10 mouse cellular contexts compared by ENCODE assay signal in the genomic region with DNA sequence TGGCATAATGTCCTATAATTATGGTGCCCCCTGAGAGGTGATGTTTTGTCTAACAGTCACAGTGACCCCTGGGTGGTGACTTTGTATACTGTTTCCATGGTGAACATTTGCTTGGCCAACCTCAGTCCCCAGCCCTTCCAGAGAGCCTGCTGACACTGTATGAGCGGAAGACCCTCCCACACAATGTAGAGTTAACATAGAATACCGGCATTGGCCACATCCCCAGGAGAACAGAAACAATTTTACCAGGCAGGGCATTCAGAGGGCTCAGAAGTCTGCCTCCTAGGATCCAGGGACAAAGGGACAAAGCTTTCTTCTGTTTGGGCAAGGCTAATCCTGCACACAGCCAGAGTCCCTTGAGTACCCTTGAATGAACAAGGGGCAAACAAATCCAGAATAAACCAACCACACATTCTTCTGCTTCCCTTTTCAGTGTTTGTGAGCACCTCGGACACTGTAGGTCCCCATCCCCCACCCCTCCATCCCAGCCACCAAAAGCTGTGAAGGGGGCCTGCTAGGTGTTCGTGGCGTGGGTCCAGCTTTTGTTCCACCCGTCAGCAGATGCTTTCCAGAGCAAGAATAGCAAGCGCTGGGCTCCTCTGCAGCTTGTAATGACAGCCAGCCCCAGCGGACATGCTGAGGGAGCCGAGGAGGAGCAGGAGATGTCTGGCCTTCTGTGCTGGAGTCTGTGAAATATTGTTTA.
A peak's percentile ranks its signal among the peaks of the same experiment; 100 is the strongest.
DNase-seq lines count a peak whose midpoint lies in the region; ATAC-seq lines count a peak whose summit lies in the region.
"Had no signal": no experiment of that assay in that cellular context is flagged by ENCODE, and none has a peak within 500 bp of the region (broad histone marks: within the 10 kb centered on the region; RNA-seq: fewer than 3 reads in every experiment).

No protein-coding gene starts in this region.

- H3K4me2 ChIP-seq in liver, embryonic 12.5 days, result no peak overlapping the region
- no peak overlapping the region for H3K4me2 ChIP-seq in hindbrain, embryonic 11.5 days (replicated peaks; ENCODE audit: low read depth, low read length)

- 48% methylated on average over 9 of the region's 9 CpGs for WGBS in liver, embryonic 12.5 days (ENCODE audit: insufficient replicate concordance)
- WGBS in hindbrain, embryonic 11.5 days, result 25% methylated on average over 9 of the region's 9 CpGs

- no peaks in the 10 kb centered on the region for H3K27me3 ChIP-seq in liver, embryonic 12.5 days (replicated peaks)
- no peaks in the 10 kb centered on the region for H3K27me3 ChIP-seq in hindbrain, embryonic 11.5 days (ENCODE audit: control insufficient read depth, insufficient read depth, low read length)

- ATAC-seq in liver, embryonic 12.5 days, result no peak
- ATAC-seq in hindbrain, embryonic 11.5 days (ENCODE audit: low FRiP score), result peak; percentile 30; the same call in 1 of the 2 replicates
- no peak for ATAC-seq in erythroid progenitor cell, adult 5-6 weeks (replicated peaks; ENCODE audit: low FRiP score, poor library complexity, severe bottlenecking)
- ATAC-seq: liver, postnatal 0 days had no signal

- H3K9ac ChIP-seq in liver, embryonic 12.5 days, result no peak overlapping the region
- H3K9ac ChIP-seq in hindbrain, embryonic 11.5 days (ENCODE audit: low read depth, low read length), result no peak overlapping the region
- H3K9ac ChIP-seq: liver, postnatal 0 days had no signal

- H3K9me3 ChIP-seq in liver, embryonic 12.5 days (replicated peaks), result peaks cover 7% of the 10 kb centered on the region; the same call in 1 of the 2 replicates
- H3K9me3 ChIP-seq in hindbrain, embryonic 11.5 days (ENCODE audit: control insufficient read depth, low read length), result no peaks in the 10 kb centered on the region

- peak; percentile 7 for DNase-seq in liver
- peak; percentile 26 for DNase-seq in hindbrain, embryonic 11.5 days (ENCODE audit: low spot score)
- peak; percentile 0 for DNase-seq in lung, postnatal 14 days
- DNase-seq in yolk sac, embryonic 10.5 days (ENCODE audit: low spot score), result peak; percentile 9
- DNase-seq in kidney, adult 9 months, result no peak
- DNase-seq in cerebellum, adult 11-12 months, result no peak
- DNase-seq: liver, postnatal 0 days had no signal

- no peaks in the 10 kb centered on the region for H3K4me1 ChIP-seq in liver, embryonic 12.5 days
- H3K4me1 ChIP-seq in hindbrain, embryonic 11.5 days (replicated peaks; ENCODE audit: control insufficient read depth, insufficient read depth, low read length), result no peaks in the 10 kb centered on the region; the same call in 1 of the 2 replicates

- H3K36me3 ChIP-seq in liver, embryonic 12.5 days, result no peaks in the 10 kb centered on the region
- no peaks in the 10 kb centered on the region for H3K36me3 ChIP-seq in hindbrain, embryonic 11.5 days (ENCODE audit: control insufficient read depth, insufficient read depth, low read length)

- no peak overlapping the region for H3K4me3 ChIP-seq in liver, embryonic 12.5 days
- no peak overlapping the region for H3K4me3 ChIP-seq in hindbrain, embryonic 11.5 days (ENCODE audit: low read depth, low read length)
- H3K4me3 ChIP-seq: erythroblast, embryonic 14.5 days had no signal

- H3K27ac ChIP-seq in liver, embryonic 12.5 days, result no peak overlapping the region
- H3K27ac ChIP-seq in hindbrain, embryonic 11.5 days (ENCODE audit: low read depth, low read length), result no peak overlapping the region

Comparison
In these comparisons a context has a peak if more than half of its experiments do, and no peak if none do; other contexts are left out.
1. DNase-seq: peak in liver (single experiment), hindbrain, embryonic 11.5 days (single experiment), lung, postnatal 14 days (single experiment) and yolk sac, embryonic 10.5 days (single experiment); none in kidney, adult 9 months (single experiment) and cerebellum, adult 11-12 months (single experiment).